Mouse (Mus musculus) heart, adult 2 months (tissue): ENCODE results near the gene Hist1h2bh. TPM values are rescaled to one million over a fixed set of nuclear protein-coding genes. Genes with fewer than 3 reads are reported as not detected.
"Not testable (repeated sequence)": the region's sequence is repeated elsewhere in the genome, so short reads cannot be mapped to it uniquely, and the experiment has no call there.

Source experiments
- DNase-seq, 2 experiments: peaks; one replicate each; pipeline ENCODE4 v3.0.0; 2021
- H3K27ac ChIP-seq: fragments of 200-600 bp; 2 replicates; pipeline ENCODE4 v1.8.1; 2022
- H3K27me3 ChIP-seq: fragments of 200-500 bp; 2 replicates; pipeline ENCODE4 v1.6.1; 2012; ENCODE audit warnings: mild to moderate bottlenecking, low read length, inconsistent platforms, mixed read lengths; ENCODE audit not compliant: control insufficient read depth, insufficient read depth
- H3K36me3 ChIP-seq: fragments of 200-500 bp; 2 replicates; pipeline ENCODE4 v1.6.1; 2012; ENCODE audit warnings: low read length, inconsistent platforms; ENCODE audit not compliant: control insufficient read depth, insufficient read depth
- H3K4me1 ChIP-seq: fragments of 200-500 bp; 2 replicates; pipeline ENCODE4 v1.6.1; 2011; ENCODE audit warnings: low read length; ENCODE audit not compliant: control insufficient read depth, insufficient read depth
- H3K4me3 ChIP-seq: fragments of 200-600 bp; 2 replicates; pipeline ENCODE4 v1.8.1; 2022
- H3K79me2 ChIP-seq: fragments of 200-500 bp; replicated peaks from 2 replicates; pipeline ENCODE4 v1.6.1; 2012; ENCODE audit warnings: mild to moderate bottlenecking, inconsistent platforms, low read length, moderate library complexity, mixed read lengths; ENCODE audit not compliant: control insufficient read depth, insufficient read depth
- H3K9ac ChIP-seq: fragments of 200-500 bp; 2 replicates; pipeline ENCODE4 v1.6.1; 2012; ENCODE audit warnings: low read depth, mild to moderate bottlenecking, control low read depth, inconsistent platforms, low read length, mixed read lengths
- CTCF ChIP-seq: fragments of 200-600 bp; IDR thresholded peaks from 2 replicates; pipeline ENCODE4 v1.8.1; 2022; ENCODE audit warnings: antibody characterized with exemption, mild to moderate bottlenecking, moderate library complexity
- EP300 ChIP-seq: fragments of 200-500 bp; IDR thresholded peaks from 2 replicates; pipeline ENCODE4 v1.6.1; 2011; ENCODE audit warnings: low read depth, low read length, control low read depth; ENCODE audit not compliant: insufficient read depth
- POLR2A ChIP-seq: fragments of 200-500 bp; IDR thresholded peaks from 2 replicates; pipeline ENCODE4 v1.6.1; 2011; ENCODE audit warnings: mild to moderate bottlenecking, low read depth, low read length, control low read depth; ENCODE audit not compliant: insufficient read depth
- WGBS: fragments of 180-500 bp; shearing (Covaris S2); methylation state at CpG from one replicate; pipeline ENCODE4 v1.1.7; 2018; 5-methylcytosine and 5-hydroxymethylcytosine counted together
- intact Hi-C: fragments of 180-260 bp; cut with DNase I; formaldehyde crosslinking; loops from one replicate; pipeline ENCODE4 v1.15.1; 2025
- polyA plus RNA-seq: library from polyadenylated mRNA; depleted of rRNA; stranded (reverse); fragments of >200 nt; gene quantifications from 2 replicates; pipeline ENCODE4 v1.2.3, GENCODE M21; 2012
- total RNA-seq, 2 experiments: library from RNA; stranded (reverse); gene quantifications; 2 replicates each; pipeline ENCODE4 v1.2.3; 2021

The Hist1h2bh gene
- total and polyA plus RNA-seq, 3 experiments = 0.29 to 1.2 (median 1.1) TPM

DNA sequence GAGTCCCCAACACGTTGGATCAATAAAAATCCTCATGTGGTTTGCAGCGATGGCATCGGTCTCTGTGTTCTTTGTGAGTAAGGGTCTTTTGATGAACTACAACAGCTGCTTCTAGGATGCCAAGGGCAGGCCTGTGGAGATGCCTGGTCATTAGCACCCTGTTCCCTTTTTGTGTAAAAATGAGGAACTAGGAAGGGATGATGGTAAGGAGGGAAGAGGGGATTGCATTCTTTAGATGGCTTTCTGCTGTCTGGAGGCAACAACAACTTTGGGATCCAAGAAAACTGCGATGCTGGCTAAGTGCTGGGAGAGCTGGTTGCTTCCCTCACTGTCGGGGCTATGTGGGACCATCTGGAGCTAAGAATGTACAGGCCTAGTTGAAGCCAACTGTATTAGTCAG lies 4.9 kb downstream of the Hist1h2bh start:
- DNase-seq = no peak
- 85% methylated on average over 5 of the region's 5 CpGs for WGBS
- Histone ChIP-seq H3K9ac (no peak overlapping the region), H3K36me3 (peaks cover 7% of the 10 kb centered on the region), H3K27ac (no peak overlapping the region), H3K4me3 (no peak overlapping the region), H3K4me1 (no peaks in the 10 kb centered on the region; the same call in none of the 2 replicates), H3K27me3 (no peaks in the 10 kb centered on the region), H3K79me2 (no peaks in the 10 kb centered on the region)
- intact Hi-C loops = no loop called here
- TF ChIP-seq EP300 (no peak), CTCF (no peak), POLR2A (no peak)

DNA sequence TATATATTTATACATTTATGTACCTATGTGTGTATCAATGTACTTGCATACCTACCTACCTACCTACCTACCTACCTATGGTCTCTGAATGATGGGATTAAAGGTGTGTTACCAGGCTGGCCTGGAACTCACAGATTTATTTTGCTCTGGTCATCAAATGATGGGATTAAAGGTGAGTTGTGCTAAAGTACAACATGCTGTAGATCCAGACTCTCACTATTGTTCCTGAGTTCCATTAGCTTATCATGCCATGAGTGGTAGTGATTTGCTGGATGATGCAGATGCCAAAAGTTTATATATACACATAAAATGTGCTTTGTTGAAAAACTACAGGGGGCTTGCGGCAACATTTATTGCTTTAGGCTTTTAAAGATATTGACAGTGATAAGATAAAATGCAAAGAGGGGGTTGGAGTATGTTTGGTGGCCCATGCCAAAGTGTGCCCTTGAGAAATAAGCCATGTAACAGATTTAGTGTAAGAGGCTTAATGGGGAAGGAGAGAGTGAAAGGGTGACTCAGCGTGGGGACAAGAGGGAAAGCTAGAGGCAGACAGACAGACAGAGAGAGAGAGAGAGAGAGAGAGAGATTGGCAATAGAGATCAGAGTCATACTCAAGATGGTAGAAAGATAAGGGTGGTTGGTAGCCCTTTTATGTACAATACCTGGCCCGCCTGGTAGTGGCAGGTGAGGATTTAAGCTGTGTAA lies 6.0 kb downstream of the Hist1h2bh start:
- Histone ChIP-seq H3K79me2 (no peaks in the 10 kb centered on the region), H3K9ac (no peak overlapping the region), H3K36me3 (peaks cover 13% of the 10 kb centered on the region), H3K27me3 (no peaks in the 10 kb centered on the region), H3K27ac (no peak overlapping the region), H3K4me1 (peaks cover 4% of the 10 kb centered on the region), H3K4me3 (no peak overlapping the region)
- TF ChIP-seq CTCF (no peak), EP300 (no peak), POLR2A (no peak)
- WGBS = 88% methylated on average over 3 of the region's 3 CpGs
- DNase-seq = no peak
- intact Hi-C loops = no loop called here

DNA sequence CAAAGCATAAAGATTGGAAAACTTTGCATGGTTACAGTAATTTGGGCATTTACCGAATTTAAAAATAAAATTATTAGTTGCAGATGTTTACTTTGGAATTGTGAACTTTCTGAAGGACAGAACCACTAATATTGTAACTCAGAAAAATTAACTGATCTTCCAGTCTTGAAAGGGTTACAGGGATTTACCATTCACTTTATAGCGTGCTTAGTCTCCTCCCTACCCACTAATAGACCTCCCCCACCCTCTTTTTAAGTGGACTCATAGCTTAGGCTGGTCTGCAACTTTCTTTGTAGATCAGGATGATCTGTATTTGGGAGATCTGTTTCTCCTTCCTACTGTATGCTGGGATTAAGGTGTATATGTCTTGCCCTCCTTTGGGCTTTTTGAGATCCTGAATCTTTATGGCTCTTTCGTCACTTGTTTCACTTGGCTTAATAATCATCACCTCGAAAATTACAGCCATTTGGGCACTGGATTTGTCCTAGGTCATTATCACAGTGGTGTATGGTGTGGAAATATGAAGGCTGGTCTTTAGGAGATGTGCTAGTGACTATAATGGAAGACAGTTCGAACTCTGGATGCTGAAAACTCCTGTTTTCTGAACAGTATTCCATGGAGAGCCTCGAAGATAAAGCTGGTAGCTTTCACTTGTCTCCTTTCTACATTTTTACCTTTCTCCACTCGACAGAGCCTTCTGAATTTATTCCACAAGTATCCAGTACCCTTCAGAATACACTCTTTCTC lies 6.9 kb downstream of the Hist1h2bh start:
- Histone ChIP-seq H3K36me3 (peaks cover 14% of the 10 kb centered on the region), H3K4me3 (no peak overlapping the region), H3K4me1 (peaks cover 4% of the 10 kb centered on the region), H3K9ac (no peak overlapping the region), H3K27me3 (no peaks in the 10 kb centered on the region), H3K79me2 (no peaks in the 10 kb centered on the region), H3K27ac (no peak overlapping the region)
- TF ChIP-seq CTCF (no peak), EP300 (no peak), POLR2A (no peak)
- intact Hi-C loops = no loop called here
- WGBS = 33% methylated on average over 7 of the region's 7 CpGs
- no peak for DNase-seq

GRCm38 (mm10) chr13:23535137-23536075 lies 7.8 kb downstream of the Hist1h2bh start, which contains the start of gene Hist1h3g:
Gene Hist1h3g (plus strand): TSS chr13:23535422.
- H3K9ac ChIP-seq, H3K4me1 ChIP-seq, intact Hi-C loops, H3K79me2 ChIP-seq, H3K27ac ChIP-seq, H3K27me3 ChIP-seq: not testable (repeated sequence)
- Histone ChIP-seq H3K36me3 (peaks cover 14% of the 10 kb centered on the region), H3K4me3 (peak within 1 kb of the TSS; percentile 51)
- TF ChIP-seq EP300 (0 out of 2 replicates have a peak, but pooled peaks have one; percentile 48), CTCF (peak; percentile 35), POLR2A (peak; percentile 22; the same call in 1 of the 2 replicates)
- peak; percentile 85 to 86 for DNase-seq
- WGBS = 2% methylated on average over 48 of the region's 62 CpGs

GRCm38 (mm10) chr13:23534368-23535131 lies 8.6 kb downstream of the Hist1h2bh start:
- peaks cover 4% of the 10 kb centered on the region for H3K4me1 ChIP-seq
- H3K79me2 ChIP-seq = no peaks in the 10 kb centered on the region
- no peak for DNase-seq
- WGBS = 6% methylated on average over 15 of the region's 15 CpGs
- peak overlapping the region; percentile 51 for H3K4me3 ChIP-seq
- intact Hi-C loops = loop anchor here (5.0 kb wide), 2 partner anchors 88 to 208 kb away; partner anchors contain the start of genes Hist1h1e and Hist1h2be
- H3K27me3 ChIP-seq = no peaks in the 10 kb centered on the region
- no peak overlapping the region; the same call in 1 of the 2 replicates for H3K27ac ChIP-seq
- H3K36me3 ChIP-seq = peaks cover 14% of the 10 kb centered on the region
- no peak for TF ChIP-seq CTCF
- no peak for TF ChIP-seq EP300
- TF ChIP-seq POLR2A = no peak; the same call in 1 of the 2 replicates
- no peak overlapping the region for H3K9ac ChIP-seq
